Mouse (Mus musculus) granulocyte monocyte progenitor cell, adult 5-6 weeks (primary cell): ENCODE data around the gene Tcp10a. TPM values are rescaled to one million over a fixed set of nuclear protein-coding genes. Genes with fewer than 3 reads are reported as not detected.
"Not testable (repeated sequence)": the region's sequence is repeated elsewhere in the genome, so short reads cannot be mapped to it uniquely, and the experiment has no call there.

Experiments used
- ATAC-seq: replicated peaks from 2 replicates; pipeline ENCODE4 v1.8.0; 2016; ENCODE audit warnings: mild to moderate bottlenecking, moderate TSS enrichment, inconsistent platforms; ENCODE audit not compliant: poor library complexity, severe bottlenecking
- total RNA-seq, 2 experiments: library from RNA; stranded (forward) in 1 of 2; stranded (reverse) in 1 of 2; fragments of 200-712, 200-1000 nt in 1 of 2; fragments of >200 nt in 1 of 2; fragmentation: Nextera tagmentation in 1 of 2; gene quantifications; 2 replicates each; pipeline ENCODE4 v1.2.3; 2014 to 2017

Tcp10a gene
- total RNA-seq (2014; fragmentation: Nextera tagmentation) = not detected in 2 replicates
- total RNA-seq (2017) = not detected in 2 replicates

GRCm38 (mm10) chr17:7324346-7324745, at the start of gene Tcp10a:
Tcp10a (plus strand) TSS chr17:7324646.
- ATAC-seq = not testable (repeated sequence)

DNA sequence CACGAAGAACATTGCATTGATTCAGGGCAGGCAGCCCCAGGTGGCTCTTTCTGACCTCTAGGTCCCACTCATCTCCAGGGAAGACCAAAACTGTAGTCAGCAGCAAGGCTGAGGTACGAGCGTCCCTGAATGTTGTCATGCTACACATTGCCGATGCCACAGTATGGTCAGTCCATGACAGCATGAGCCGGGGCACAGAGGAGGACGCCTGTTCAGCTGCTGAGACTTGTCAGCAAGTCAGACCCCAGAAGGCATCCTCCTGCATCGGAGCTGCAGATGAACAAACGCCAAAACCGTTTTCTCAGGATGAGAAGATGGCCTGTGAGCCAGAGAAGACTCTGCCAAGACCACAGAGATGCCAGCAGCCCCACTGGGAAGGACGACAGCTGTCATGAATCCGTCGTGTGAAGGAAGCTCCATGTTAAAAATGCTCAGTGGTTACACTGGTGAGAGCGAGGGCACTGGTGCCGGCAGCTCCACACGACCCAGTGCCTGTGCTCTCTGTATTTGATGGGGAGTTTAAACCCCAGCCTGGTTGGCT, 45.7 kb upstream of the Tcp10a start:
- ATAC-seq = no peak

- ATAC-seq = no peak
Observed at GRCm38 (mm10) chr17:7279251-7279650, 45.2 kb upstream of the Tcp10a start.

DNA sequence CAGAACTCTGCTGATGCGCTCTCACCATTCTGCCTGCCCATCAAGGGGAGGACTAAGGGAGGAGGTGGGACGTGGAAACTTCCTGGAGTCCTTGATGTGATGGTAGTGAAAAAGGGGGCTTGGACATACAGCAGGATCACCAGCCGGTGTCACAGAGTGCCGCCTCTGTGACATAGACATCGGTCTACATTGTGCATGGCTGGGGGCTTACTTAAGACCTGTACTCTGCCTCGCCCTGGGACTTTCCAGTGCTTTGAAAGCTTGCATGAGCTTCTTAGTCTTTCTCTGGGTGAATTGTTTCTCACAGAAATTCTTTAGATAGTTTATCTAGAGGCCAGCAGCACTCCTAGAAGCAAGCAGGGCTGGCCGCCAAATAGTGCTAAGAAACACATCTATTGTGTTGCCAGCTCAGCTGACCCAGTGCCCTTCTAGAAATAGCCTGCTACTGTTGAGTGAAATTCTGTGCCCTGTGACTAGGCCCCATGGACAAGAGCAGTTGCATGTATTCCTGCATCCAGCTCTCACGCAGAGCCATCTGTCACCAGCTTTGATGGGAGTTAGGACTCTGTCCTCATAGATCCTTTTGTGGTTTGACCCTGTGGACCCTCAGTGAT, 40.0 kb upstream of the Tcp10a start:
- no peak for ATAC-seq

GRCm38 (mm10) chr17:7285292-7285691, 39.2 kb upstream of the Tcp10a start:
- ATAC-seq = no peak

- ATAC-seq = no peak
Observed at GRCm38 (mm10) chr17:7286422-7287050, 37.9 kb upstream of the Tcp10a start.

GRCm38 (mm10) chr17:7292012-7292684, 32.3 kb upstream of the Tcp10a start:
- ATAC-seq = no peak

GRCm38 (mm10) chr17:7306278-7307196, 17.9 kb upstream of the Tcp10a start:
- peak; percentile 92 for ATAC-seq

DNA sequence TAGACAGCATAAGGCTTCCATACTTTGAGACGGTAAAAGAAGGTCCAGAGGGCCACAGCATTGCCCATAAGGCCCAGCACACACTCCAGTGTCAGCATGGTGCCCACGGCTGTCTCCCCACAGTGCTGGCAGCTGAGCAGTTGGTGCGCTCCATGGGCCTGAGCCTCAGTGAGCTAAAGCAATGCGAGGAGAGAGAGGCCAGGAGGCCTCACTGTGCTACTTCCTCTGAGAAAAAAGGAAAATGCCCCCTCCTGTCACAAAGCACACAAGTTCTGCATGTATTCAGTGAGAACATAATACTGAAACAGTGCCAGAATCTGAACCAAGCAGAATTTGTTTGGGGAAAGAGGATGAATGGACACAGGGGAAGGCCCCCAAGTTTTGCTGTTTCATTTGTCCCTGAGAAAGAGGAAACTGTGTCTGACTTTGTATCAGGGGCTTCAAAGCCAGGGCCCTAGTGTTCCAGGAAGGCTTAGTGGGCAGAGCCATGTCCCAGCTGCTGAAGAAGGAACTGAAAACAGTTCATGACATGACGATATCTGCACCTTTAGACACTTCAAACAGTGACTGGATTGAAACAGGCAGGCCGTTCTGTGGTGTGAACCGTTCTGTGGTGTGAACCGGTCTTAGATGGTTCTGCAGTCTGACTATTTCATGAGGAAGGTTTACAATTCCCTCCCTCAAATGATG, 8.6 kb upstream of the Tcp10a start:
- ATAC-seq = peak; percentile 83

DNA sequence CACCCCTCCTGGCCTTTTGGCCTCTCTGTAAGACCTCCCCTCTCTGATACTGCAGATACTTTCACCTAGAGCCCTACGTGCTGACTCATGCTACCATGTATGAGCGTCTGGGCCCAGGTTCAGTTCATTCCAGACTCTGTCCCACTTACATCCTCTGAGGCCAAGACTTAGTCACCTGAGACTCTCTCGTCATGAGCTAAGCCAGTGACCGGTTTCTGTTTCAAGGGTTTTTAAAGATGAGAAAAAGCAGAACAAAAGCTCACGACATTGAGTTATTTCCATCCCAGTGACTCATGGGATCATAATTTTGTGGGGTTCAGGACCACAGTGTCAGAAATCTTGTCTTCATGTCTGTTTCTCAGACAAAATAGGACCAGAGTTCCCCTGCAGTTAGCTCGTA, 4.7 kb upstream of the Tcp10a start:
- ATAC-seq = peak; percentile 13

DNA sequence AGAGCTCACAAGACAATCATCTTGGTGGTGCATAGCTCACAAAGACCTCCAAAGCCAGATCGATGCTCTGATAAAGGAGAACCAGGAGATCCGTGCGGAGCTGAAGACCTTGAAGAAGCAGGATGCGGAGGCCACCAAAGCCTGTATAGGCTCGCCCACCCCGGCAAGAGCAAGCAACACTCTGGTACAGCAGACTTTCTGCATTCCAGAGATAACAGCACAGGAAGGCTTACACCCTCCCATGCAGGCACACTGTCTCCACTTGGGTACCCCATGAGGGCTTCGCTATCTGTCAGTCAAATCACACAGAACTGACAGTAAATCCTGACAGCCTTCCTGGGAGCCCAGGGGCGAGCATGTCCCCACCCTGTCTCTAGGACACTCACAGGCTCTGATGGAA, 2.0 kb downstream of the Tcp10a start:
- not testable (repeated sequence) for ATAC-seq

DNA sequence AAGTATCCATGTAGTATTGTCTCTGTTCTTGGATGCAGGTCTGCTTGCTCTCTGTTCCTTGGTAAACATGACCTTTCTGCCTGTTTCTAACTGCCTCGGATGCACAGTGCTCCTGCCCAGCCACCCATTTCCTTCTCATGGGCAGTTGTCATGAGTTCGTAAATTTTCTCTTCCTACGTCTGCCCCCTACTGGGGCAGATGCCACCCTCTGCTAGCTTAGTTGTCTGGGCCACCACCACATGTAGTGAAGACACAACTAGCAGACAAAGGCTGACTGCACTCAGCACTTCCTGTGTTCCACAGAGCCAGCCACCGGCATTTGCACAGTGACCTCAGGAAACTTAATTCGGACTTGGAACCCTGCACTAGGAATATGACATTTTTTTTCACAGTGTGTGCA, 8.3 kb downstream of the Tcp10a start:
- peak; percentile 62 for ATAC-seq

GRCm38 (mm10) chr17:7337381-7337780, 12.9 kb downstream of the Tcp10a start:
- not testable (repeated sequence) for ATAC-seq

- ATAC-seq = not testable (repeated sequence)
Observed at GRCm38 (mm10) chr17:7348765-7349164, 24.3 kb downstream of the Tcp10a start.

GRCm38 (mm10) chr17:7352596-7352995, 28.1 kb downstream of the Tcp10a start, which contains the start of gene Ttll2:
Ttll2 (minus strand) TSS chr17:7352696.
- ATAC-seq = not testable (repeated sequence)

- not testable (repeated sequence) for ATAC-seq
Observed at GRCm38 (mm10) chr17:7359806-7360205, 35.4 kb downstream of the Tcp10a start.

DNA sequence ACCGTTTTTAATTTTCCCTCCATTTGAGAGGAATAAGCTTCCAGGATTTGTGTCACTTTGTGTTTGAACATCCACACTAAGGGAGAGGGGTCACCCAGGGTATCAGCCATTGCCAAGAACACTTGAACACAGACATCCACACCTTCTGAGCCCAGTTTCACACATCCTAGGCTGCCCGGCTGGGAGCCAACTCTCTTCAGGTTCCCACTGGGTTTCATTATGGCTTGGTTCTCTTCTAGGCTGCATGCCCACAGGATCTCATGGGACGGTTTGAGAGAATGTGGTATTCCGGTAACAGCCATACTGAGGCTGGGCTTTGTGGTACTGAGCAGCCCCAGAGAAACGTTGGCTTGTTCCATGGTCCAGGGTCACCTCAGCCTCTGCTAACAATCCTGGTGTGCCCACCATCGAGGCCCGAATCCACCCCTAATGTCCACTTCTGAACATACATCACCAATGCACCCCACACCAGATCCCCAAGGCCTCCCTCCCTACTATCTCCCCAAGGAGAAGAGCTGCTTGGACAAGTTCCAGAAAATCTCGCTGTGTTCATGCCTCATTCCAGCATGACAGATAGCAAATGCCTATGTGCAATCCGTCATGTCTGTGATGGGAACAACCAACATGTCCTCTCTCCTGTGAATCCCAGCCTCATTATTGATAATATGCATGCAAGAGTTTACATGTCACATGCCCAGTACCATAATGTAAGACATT, 36.5 kb downstream of the Tcp10a start:
- not testable (repeated sequence) for ATAC-seq

- ATAC-seq = not testable (repeated sequence)
Observed at GRCm38 (mm10) chr17:7365615-7366014, 41.2 kb downstream of the Tcp10a start.

- not testable (repeated sequence) for ATAC-seq
Observed at GRCm38 (mm10) chr17:7366265-7366664, 41.8 kb downstream of the Tcp10a start.
